19 mouse cellular contexts compared by ENCODE assay signal in the genomic region with DNA sequence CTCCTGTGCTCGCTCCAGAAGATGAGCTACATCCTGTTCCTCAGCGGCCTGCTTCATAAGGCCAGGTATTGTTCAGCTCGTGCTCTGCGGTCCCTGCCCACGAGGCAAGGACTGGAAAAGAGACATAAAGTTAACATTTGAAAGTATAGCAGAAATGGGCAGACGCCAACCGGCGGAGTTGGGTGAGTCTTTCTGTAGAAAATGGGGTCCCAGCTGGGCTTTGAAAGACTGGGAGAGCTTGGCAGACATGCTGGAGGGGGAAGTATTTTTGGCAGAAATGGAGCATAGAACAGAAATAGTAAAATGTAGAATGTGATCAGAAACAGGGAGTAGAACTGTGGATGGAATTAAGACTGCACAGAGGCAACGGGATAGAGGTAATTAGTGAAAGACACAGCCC.
DNase-seq lines count a peak whose midpoint lies in the region; ATAC-seq and TF ChIP-seq lines count a peak whose summit lies in the region.
"Had no signal": no experiment of that assay in that cellular context is flagged by ENCODE, and none has a peak within 500 bp of the region (broad histone marks: within the 10 kb centered on the region; RNA-seq: fewer than 3 reads in every experiment).

No protein-coding gene starts in this region.

- TF ChIP-seq CTCF in liver, postnatal 0 days (IDR thresholded peaks at IDR 0.05; ENCODE audit: low read depth): no peak

- H3K27me3 ChIP-seq in neural tube, embryonic 15.5 days (replicated peaks): no peaks in the 10 kb centered on the region
- no peaks in the 10 kb centered on the region for H3K27me3 ChIP-seq in liver, postnatal 0 days (ENCODE audit: insufficient read depth, low read length)
- H3K27me3 ChIP-seq: neural tube, embryonic 13.5 days had no signal

- no peak overlapping the region for H3K4me3 ChIP-seq in neural tube, embryonic 15.5 days (replicated peaks)
- H3K4me3 ChIP-seq in liver, postnatal 0 days (ENCODE audit: low read depth, low read length): no peak overlapping the region
- H3K4me3 ChIP-seq: midbrain, embryonic 10.5 days; neural tube, embryonic 13.5 days had no signal

- peaks cover 65% of the 10 kb centered on the region for H3K4me1 ChIP-seq in neural tube, embryonic 15.5 days
- no peaks in the 10 kb centered on the region for H3K4me1 ChIP-seq in liver, postnatal 0 days (ENCODE audit: insufficient read depth)

- no peaks in the 10 kb centered on the region for H3K36me3 ChIP-seq in neural tube, embryonic 15.5 days
- no peaks in the 10 kb centered on the region for H3K36me3 ChIP-seq in liver, postnatal 0 days (replicated peaks; ENCODE audit: insufficient read depth, low read length)
- H3K36me3 ChIP-seq: neural tube, embryonic 13.5 days had no signal

- no peak for TF ChIP-seq EP300 in liver, postnatal 0 days (IDR thresholded peaks at IDR 0.05; ENCODE audit: low read depth)

- no peaks in the 10 kb centered on the region for H3K9me3 ChIP-seq in neural tube, embryonic 15.5 days (replicated peaks)
- no peaks in the 10 kb centered on the region for H3K9me3 ChIP-seq in liver, postnatal 0 days (ENCODE audit: low read length)
- H3K9me3 ChIP-seq: midbrain, embryonic 10.5 days; neural tube, embryonic 13.5 days had no signal

- H3K27ac ChIP-seq in neural tube, embryonic 15.5 days (replicated peaks): 0 out of 2 replicates have a peak overlapping the region, but pooled peaks have one; percentile 3
- no peak overlapping the region for H3K27ac ChIP-seq in liver, postnatal 0 days (ENCODE audit: low read depth)
- H3K27ac ChIP-seq: midbrain, embryonic 10.5 days; neural tube, embryonic 13.5 days had no signal

- 64% methylated on average over 9 of the region's 9 CpGs for WGBS in neural tube, embryonic 15.5 days
- 75% methylated on average over 9 of the region's 9 CpGs for WGBS in liver, postnatal 0 days (ENCODE audit: insufficient replicate concordance)

- H3K9ac ChIP-seq in neural tube, embryonic 15.5 days (replicated peaks): no peak overlapping the region
- no peak overlapping the region for H3K9ac ChIP-seq in liver, postnatal 0 days (replicated peaks)
- H3K9ac ChIP-seq: neural tube, embryonic 13.5 days had no signal

- intact Hi-C loops in left cerebral cortex, postnatal 36 days (cut with DNase I): no loop called here

- H3K4me2 ChIP-seq in neural tube, embryonic 15.5 days: no peak overlapping the region
- no peak overlapping the region for H3K4me2 ChIP-seq in liver, postnatal 0 days (ENCODE audit: low read depth, low read length)
- H3K4me2 ChIP-seq: neural tube, embryonic 13.5 days had no signal

- ATAC-seq in neural tube, embryonic 15.5 days (ENCODE audit: low FRiP score): no peak
- no peak for ATAC-seq in liver, postnatal 0 days
- ATAC-seq: hindbrain, embryonic 16.5 days; intestine, postnatal 0 days had no signal

- DNase-seq in frontal cortex, postnatal 36 days (ENCODE audit: low spot score in 2 of 2): peak; percentile 18 to 46
- no peak for DNase-seq in frontal cortex, postnatal 10 days (ENCODE audit: low spot score in 2 of 2)
- DNase-seq in neural tube, embryonic 10.5 days (ENCODE audit: extremely low spot score, low spot score): no peak
- peak; percentile 23 to 29 for DNase-seq in left cerebral cortex, postnatal 36 days (ENCODE audit: low spot score in 2 of 2)
- DNase-seq in liver, postnatal 0 days: no peak
- no peak for DNase-seq in heart, adult 11 months
- no peak for DNase-seq in urinary bladder, postnatal 10 days (ENCODE audit: low spot score)
- DNase-seq: adrenal gland, postnatal 14 days; B cell, adult 2 months; cerebellum, adult 8-10 months; heart, adult 18-20 months; kidney, postnatal 10 days; lung, adult 2 months; lung, postnatal 4 days had no signal

Comparison
In these comparisons a context has a peak if more than half of its experiments do, and no peak if none do; other contexts are left out.
1. DNase-seq: peak in frontal cortex, postnatal 36 days (2 of 2) and left cerebral cortex, postnatal 36 days (2 of 2); none in frontal cortex, postnatal 10 days (0 of 2), neural tube, embryonic 10.5 days (single experiment), liver, postnatal 0 days (single experiment), heart, adult 11 months (single experiment) and urinary bladder, postnatal 10 days (single experiment).